Mouse (Mus musculus) lung, embryonic 14.5 days (tissue): ENCODE data around the gene Ghdc. TPM values are rescaled to one million over a fixed set of nuclear protein-coding genes. Genes with fewer than 3 reads are reported as not detected.
A peak's percentile ranks its signal among the peaks of the same experiment; 100 is the strongest.

Source experiments
- ATAC-seq: fragments of 200-750 bp; cut with Nextera tagmentation; 2 replicates; pipeline ENCODE4 v1.8.0; 2017; ENCODE audit warnings: mild to moderate bottlenecking, moderate TSS enrichment, moderate library complexity; ENCODE audit not compliant: insufficient read depth
- DNase-seq: peaks from one replicate; pipeline ENCODE4 v3.0.0-alpha.2; 2015
- H3K27ac ChIP-seq: fragments of 300-500 bp; sonication (generic); 2 replicates; pipeline ENCODE4 v1.5.1; 2014; ENCODE audit warnings: low read depth, mild to moderate bottlenecking, moderate library complexity
- H3K27me3 ChIP-seq: fragments of 300-500 bp; sonication (generic); 2 replicates; pipeline ENCODE4 v1.6.1; 2014; ENCODE audit warnings: low read length, control low read depth; ENCODE audit not compliant: insufficient read depth
- H3K36me3 ChIP-seq: fragments of 300-500 bp; sonication (generic); 2 replicates; pipeline ENCODE4 v1.6.1; 2014; ENCODE audit warnings: control low read depth; ENCODE audit not compliant: insufficient read depth
- H3K4me1 ChIP-seq: fragments of 300-500 bp; sonication (generic); 2 replicates; pipeline ENCODE4 v1.6.1; 2014; ENCODE audit warnings: antibody characterized with exemption, control low read depth; ENCODE audit not compliant: insufficient read depth
- H3K4me2 ChIP-seq: fragments of 300-500 bp; sonication (generic); 2 replicates; pipeline ENCODE4 v1.6.1; 2014; ENCODE audit warnings: mild to moderate bottlenecking
- H3K4me3 ChIP-seq: fragments of 300-500 bp; sonication (generic); 2 replicates; pipeline ENCODE4 v1.5.1; 2014; ENCODE audit warnings: low read depth, low read length
- H3K9ac ChIP-seq: fragments of 300-500 bp; sonication (generic); 2 replicates; pipeline ENCODE4 v1.6.1; 2014
- H3K9me3 ChIP-seq: fragments of 300-500 bp; sonication (generic); 2 replicates; pipeline ENCODE4 v1.6.1; 2016; ENCODE audit warnings: low read depth, low read length, control low read depth
- CTCF ChIP-seq: IDR thresholded peaks from 2 replicates; pipeline ENCODE4 v1.5.1; 2016; ENCODE audit warnings: antibody characterized with exemption, low read depth
- WGBS: fragments of 180-500 bp; shearing (Covaris S2); extraction: QIAGEN DNeasy Blood & Tissue Kit; methylation state at CpG from one replicate; pipeline ENCODE4 v1.1.7; 2014; 5-methylcytosine and 5-hydroxymethylcytosine counted together
- polyA plus RNA-seq: library from polyadenylated mRNA; unstranded; fragments of >200 nt; fragmentation: Nextera tagmentation; extraction: Ambion mirVana; gene quantifications from 2 replicates; pipeline ENCODE4 v1.2.1, GENCODE M21; 2014

Ghdc gene
- polyA plus RNA-seq, 1 experiment from 2014 or later, result 2.9 TPM

DNA sequence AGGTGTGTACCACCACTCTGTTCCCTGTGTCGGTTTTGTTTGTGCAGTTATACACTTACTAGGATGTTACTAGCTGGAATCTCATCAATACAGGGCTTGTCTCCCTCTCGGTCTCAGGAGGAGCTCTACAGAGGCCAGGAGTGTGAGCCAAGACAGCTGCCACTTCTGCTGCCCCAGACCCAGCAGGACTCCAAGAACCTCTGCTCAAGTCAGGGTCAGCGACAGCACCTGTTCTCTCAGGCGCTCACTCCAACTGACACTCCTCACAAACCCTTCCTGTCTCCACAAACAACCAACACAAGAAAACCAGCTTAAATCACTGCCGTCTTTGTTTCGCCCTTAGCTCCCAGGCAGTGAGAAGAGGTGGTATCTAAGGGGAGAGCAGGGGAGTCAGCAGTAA, 42.2 kb downstream of the Ghdc start:
- no peak for ATAC-seq
- Histone ChIP-seq H3K4me3 (no peak overlapping the region), H3K4me1 (peaks cover 7% of the 10 kb centered on the region), H3K9ac (no peak overlapping the region), H3K27me3 (no peaks in the 10 kb centered on the region), H3K9me3 (no peaks in the 10 kb centered on the region), H3K27ac (no peak overlapping the region), H3K36me3 (peaks cover 26% of the 10 kb centered on the region), H3K4me2 (no peak overlapping the region)
- no peak for DNase-seq
- 77% methylated on average over 6 of the region's 6 CpGs for WGBS
- no peak for TF ChIP-seq CTCF

- Histone ChIP-seq H3K4me3 (no peak overlapping the region), H3K4me1 (peaks cover 8% of the 10 kb centered on the region), H3K27me3 (no peaks in the 10 kb centered on the region), H3K9ac (no peak overlapping the region), H3K4me2 (no peak overlapping the region), H3K9me3 (no peaks in the 10 kb centered on the region), H3K36me3 (peaks cover 17% of the 10 kb centered on the region), H3K27ac (no peak overlapping the region)
- WGBS, result 96% methylated on average over 3 of the region's 3 CpGs
- no peak for TF ChIP-seq CTCF
- DNase-seq (no peak), ATAC-seq (no peak)
These were observed 43.6 kb downstream of the Ghdc start for GRCm38 (mm10) chr11:100727201-100727600.

DNA sequence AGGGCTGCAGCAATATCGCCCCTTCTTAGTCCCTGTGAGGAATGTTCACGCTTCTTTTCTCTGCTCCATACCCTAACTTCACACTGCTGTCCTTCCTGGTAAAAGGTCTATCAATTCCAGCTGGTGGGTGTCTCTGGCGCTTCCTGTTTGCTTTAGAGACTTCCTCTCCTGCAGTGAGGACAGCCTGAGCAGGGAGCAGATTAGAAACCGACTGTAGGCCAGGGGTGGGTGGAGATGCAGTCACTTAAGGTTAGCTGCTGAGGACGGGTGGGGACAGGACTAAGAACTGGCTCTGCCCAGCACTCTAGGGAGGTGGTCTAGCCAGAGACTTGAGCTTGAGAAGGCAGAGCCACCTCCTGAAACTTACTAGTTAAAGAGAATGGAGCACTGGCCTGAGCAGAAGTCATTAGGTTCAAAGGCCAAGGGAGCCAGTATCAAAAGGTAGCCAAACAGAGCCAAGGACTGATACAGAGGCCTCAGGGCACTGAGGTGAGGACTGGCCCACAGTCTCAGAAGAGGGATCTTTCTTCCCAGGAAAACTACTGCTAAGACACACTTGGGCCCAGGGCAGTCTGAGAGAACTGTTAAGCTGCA, 45.7 kb downstream of the Ghdc start:
- peak; percentile 38; the same call in 1 of the 2 replicates for ATAC-seq
- WGBS, result 9% methylated on average over 5 of the region's 5 CpGs
- Histone ChIP-seq H3K27ac (peak overlapping the region; percentile 64), H3K27me3 (no peaks in the 10 kb centered on the region), H3K4me1 (peaks cover 10% of the 10 kb centered on the region), H3K9ac (peak overlapping the region; percentile 16; the same call in 1 of the 2 replicates), H3K9me3 (no peaks in the 10 kb centered on the region), H3K4me2 (peak overlapping the region; percentile 27), H3K36me3 (peaks cover 15% of the 10 kb centered on the region), H3K4me3 (no peak overlapping the region)
- peak; percentile 73 for DNase-seq
- no peak for TF ChIP-seq CTCF

GRCm38 (mm10) chr11:100722493-100723028, 48.2 kb downstream of the Ghdc start:
- Histone ChIP-seq H3K9me3 (no peaks in the 10 kb centered on the region), H3K36me3 (peaks cover 23% of the 10 kb centered on the region), H3K4me1 (peaks cover 10% of the 10 kb centered on the region), H3K27me3 (no peaks in the 10 kb centered on the region), H3K27ac (no peak overlapping the region), H3K4me3 (no peak overlapping the region), H3K9ac (no peak overlapping the region), H3K4me2 (no peak overlapping the region)
- DNase-seq (no peak), ATAC-seq (no peak)
- no peak for TF ChIP-seq CTCF
- WGBS, result 49% methylated on average over 2 of the region's 2 CpGs

DNA sequence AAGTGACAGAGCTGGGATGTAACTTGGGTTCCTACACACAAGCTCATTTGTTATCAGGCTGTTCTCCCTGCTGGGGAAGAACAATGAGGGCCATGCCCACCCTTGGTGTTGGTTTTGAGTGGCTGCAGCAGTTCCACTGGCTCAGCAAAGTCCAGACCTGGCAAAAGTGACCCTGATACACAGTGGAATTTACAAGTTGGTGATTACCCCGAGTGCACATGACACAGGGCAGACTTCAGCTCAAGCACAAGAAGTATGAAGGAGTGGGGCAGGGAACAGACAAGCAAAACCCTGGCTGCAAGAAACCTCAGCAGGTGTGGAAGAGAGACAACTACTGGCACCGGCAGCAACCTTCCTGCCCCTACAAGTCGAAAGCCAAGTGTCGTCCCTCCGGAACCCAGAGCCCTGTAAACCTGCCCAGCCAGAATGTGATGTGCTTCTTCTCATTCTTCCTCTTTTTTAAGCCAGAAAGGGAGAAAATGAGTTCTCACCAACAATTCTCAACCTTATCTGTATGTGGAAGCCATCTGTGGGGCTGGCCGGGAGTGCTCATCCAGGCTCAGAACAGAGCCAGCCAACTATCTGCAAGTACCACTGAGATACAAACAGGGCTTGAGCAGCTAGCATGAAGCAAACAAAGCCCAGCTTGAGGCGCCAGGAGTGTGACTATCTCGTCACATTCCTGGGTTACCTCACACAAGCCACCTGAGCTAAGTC, 48.8 kb downstream of the Ghdc start:
- ATAC-seq (no peak), DNase-seq (no peak)
- peaks cover 10% of the 10 kb centered on the region for H3K4me1 ChIP-seq
- H3K9me3 ChIP-seq, result no peaks in the 10 kb centered on the region
- TF ChIP-seq CTCF, result no peak
- H3K27ac ChIP-seq, result peak overlapping the region; percentile 65; the same call in 1 of the 2 replicates
- no peaks in the 10 kb centered on the region for H3K27me3 ChIP-seq
- no peak overlapping the region for H3K9ac ChIP-seq
- WGBS, result 62% methylated on average over 8 of the region's 8 CpGs
- H3K4me3 ChIP-seq, result no peak overlapping the region
- H3K4me2 ChIP-seq, result no peak overlapping the region
- peaks cover 28% of the 10 kb centered on the region for H3K36me3 ChIP-seq

GRCm38 (mm10) chr11:100721254-100721653, 49.5 kb downstream of the Ghdc start:
- Histone ChIP-seq H3K9ac (no peak overlapping the region), H3K36me3 (peaks cover 35% of the 10 kb centered on the region)
- 67% methylated on average over 4 of the region's 4 CpGs for WGBS

DNA sequence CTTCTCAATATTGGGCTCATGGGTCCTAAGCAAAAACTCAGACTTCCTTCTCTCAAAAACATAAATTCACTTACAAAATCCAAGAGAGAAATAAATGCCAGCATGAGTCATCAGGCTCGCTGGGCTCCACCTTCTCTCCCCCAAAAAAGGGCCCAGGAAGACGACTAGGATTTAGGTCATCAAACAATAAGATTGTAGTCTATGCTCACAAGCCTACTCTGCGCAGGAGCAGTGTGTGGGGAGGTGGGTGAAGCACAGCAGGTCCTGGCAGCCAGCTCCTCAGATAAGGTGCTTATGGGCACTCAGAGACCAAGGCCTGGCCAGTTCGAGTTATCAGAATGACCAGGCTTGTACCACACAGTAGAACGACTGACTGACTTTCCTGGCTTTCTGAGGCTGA, 50.4 kb downstream of the Ghdc start:
- ATAC-seq (no peak), DNase-seq (no peak)
- Histone ChIP-seq H3K9me3 (no peaks in the 10 kb centered on the region), H3K4me2 (no peak overlapping the region), H3K27ac (0 out of 2 replicates have a peak overlapping the region, but pooled peaks have one; percentile 33), H3K9ac (no peak overlapping the region), H3K4me3 (no peak overlapping the region), H3K36me3 (peaks cover 44% of the 10 kb centered on the region), H3K4me1 (peaks cover 9% of the 10 kb centered on the region), H3K27me3 (no peaks in the 10 kb centered on the region)
- WGBS, result 63% methylated on average over 5 of the region's 5 CpGs
- no peak for TF ChIP-seq CTCF

More at GRCm38 (mm10) chr11:100721254-100721653, 49.5 kb downstream of the Ghdc start:
- DNase-seq (peak; percentile 44), ATAC-seq (no peak)
- H3K4me2 ChIP-seq, result no peak overlapping the region
- peaks cover 10% of the 10 kb centered on the region for H3K4me1 ChIP-seq
- peak overlapping the region; percentile 33; the same call in 1 of the 2 replicates for H3K27ac ChIP-seq
- TF ChIP-seq CTCF, result no peak
- H3K27me3 ChIP-seq, result no peaks in the 10 kb centered on the region
- H3K4me3 ChIP-seq, result no peak overlapping the region
- H3K9me3 ChIP-seq, result no peaks in the 10 kb centered on the region
